ENCODE assay signal across 18 mouse cellular contexts in genomic region chr10:15832338-15832737, GRCm38 (mm10).
A peak's percentile ranks its signal among the peaks of the same experiment; 100 is the strongest.
DNase-seq lines count a peak whose midpoint lies in the region; ATAC-seq lines count a peak whose summit lies in the region.
"Had no signal": no experiment of that assay in that cellular context is flagged by ENCODE, and none has a peak within 500 bp of the region (broad histone marks: within the 10 kb centered on the region; RNA-seq: fewer than 3 reads in every experiment).

No protein-coding gene starts in this region.

- ATAC-seq in frontal cortex, adult (ENCODE audit: low TSS enrichment): peak; percentile 62
- ATAC-seq: CD4-positive, CD25-positive, alpha-beta regulatory T cell, adult 4 months; forebrain, embryonic 13.5 days; forebrain, embryonic 15.5 days; forebrain, postnatal 0 days had no signal

- no peak for DNase-seq in frontal cortex, postnatal 10 days (ENCODE audit: low spot score in 2 of 2)
- DNase-seq in Muller cell, postnatal 12 days (ENCODE audit: inconsistent ontology term): peak; percentile 3
- DNase-seq in telencephalon, adult 2 months (ENCODE audit: low read depth, low spot score): peak; percentile 38
- DNase-seq in gastrocnemius, postnatal 10 days: no peak
- DNase-seq: adrenal gland, adult 2 months; adrenal gland, postnatal 10 days; adrenal gland, postnatal 25 days; B cell, adult 2 months; cerebellum, adult 11-12 months; cerebellum, adult 2 months; cerebellum, adult 9-10 months; cerebellum, postnatal 10 days; cerebellum, postnatal 25 days; forebrain, postnatal 0 days had no signal

Comparison
In these comparisons a context has a peak if more than half of its experiments do, and no peak if none do; other contexts are left out.
1. DNase-seq: peak in Muller cell, postnatal 12 days (single experiment) and telencephalon, adult 2 months (single experiment); none in frontal cortex, postnatal 10 days (0 of 2) and gastrocnemius, postnatal 10 days (single experiment).